Mouse (Mus musculus) limb, embryonic 15.5 days (tissue): Measurements from ENCODE around the gene Sorbs1. TPM values are rescaled to one million over a fixed set of nuclear protein-coding genes. Genes with fewer than 3 reads are reported as not detected.
"Not testable (repeated sequence)": the region's sequence is repeated elsewhere in the genome, so short reads cannot be mapped to it uniquely, and the experiment has no call there.

Experiments used
- ATAC-seq: fragments of 200-750 bp; cut with Nextera tagmentation; 2 replicates; pipeline ENCODE4 v1.8.0; 2017; ENCODE audit warnings: low read depth, moderate TSS enrichment; ENCODE audit not compliant: insufficient number of reproducible peaks, low FRiP score, low TSS enrichment
- H3K27ac ChIP-seq: fragments of 300-500 bp; sonication (generic); 2 replicates; pipeline ENCODE4 v1.5.1; 2015; ENCODE audit warnings: moderate library complexity, mild to moderate bottlenecking, inconsistent platforms
- H3K27me3 ChIP-seq: fragments of 300-500 bp; sonication (generic); 2 replicates; pipeline ENCODE4 v1.6.1; 2015; ENCODE audit warnings: inconsistent platforms
- H3K36me3 ChIP-seq: fragments of 300-500 bp; sonication (generic); 2 replicates; pipeline ENCODE4 v1.6.1; 2015; ENCODE audit warnings: inconsistent platforms
- H3K4me1 ChIP-seq: fragments of 300-500 bp; sonication (generic); 2 replicates; pipeline ENCODE4 v1.6.1; 2015; ENCODE audit warnings: inconsistent platforms
- H3K4me2 ChIP-seq: fragments of 300-500 bp; sonication (generic); 2 replicates; pipeline ENCODE4 v1.6.1; 2015; ENCODE audit warnings: mild to moderate bottlenecking, inconsistent platforms
- H3K4me3 ChIP-seq: fragments of 300-500 bp; sonication (generic); 2 replicates; pipeline ENCODE4 v1.5.1; 2015; ENCODE audit warnings: mild to moderate bottlenecking, inconsistent platforms
- H3K9ac ChIP-seq: fragments of 300-500 bp; sonication (generic); 2 replicates; pipeline ENCODE4 v1.6.1; 2015; ENCODE audit warnings: inconsistent platforms
- H3K9me3 ChIP-seq: fragments of 300-500 bp; sonication (generic); 2 replicates; pipeline ENCODE4 v1.6.1; 2016; ENCODE audit warnings: inconsistent platforms
- WGBS: fragments of 180-500 bp; shearing (Covaris S2); methylation state at CpG from one replicate; pipeline ENCODE4 v1.1.7; 2015; 5-methylcytosine and 5-hydroxymethylcytosine counted together
- polyA plus RNA-seq: library from polyadenylated mRNA; unstranded; fragments of >200 nt; fragmentation: Nextera tagmentation; extraction: Ambion mirVana; gene quantifications from 2 replicates; pipeline ENCODE4 v1.2.1, GENCODE M21; 2015

The Sorbs1 gene
- 45.6 and 58.9 TPM in 2 replicates for polyA plus RNA-seq

GRCm38 (mm10) chr19:40513632-40514078, at the start of gene Sorbs1:
Gene Sorbs1, minus strand, starts transcription at chr19:40513779.
- peaks cover 24% of the 10 kb centered on the region; the same call in 1 of the 2 replicates for H3K4me1 ChIP-seq
- peak within 1 kb of the TSS; percentile 88 for H3K27ac ChIP-seq
- H3K9me3 ChIP-seq: no peaks in the 10 kb centered on the region
- under 1% methylated on average over 51 of the region's 51 CpGs for WGBS
- H3K27me3 ChIP-seq: no peaks in the 10 kb centered on the region
- H3K36me3 ChIP-seq: no peaks in the 10 kb centered on the region
- peak within 1 kb of the TSS; percentile 54 for H3K9ac ChIP-seq
- peak; percentile 98 for ATAC-seq
- H3K4me2 ChIP-seq: peak within 1 kb of the TSS; percentile 87
- H3K4me3 ChIP-seq: peak within 1 kb of the TSS; percentile 61

GRCm38 (mm10) chr19:40561521-40561920, 47.9 kb upstream of the Sorbs1 start:
- not testable (repeated sequence) for H3K4me2 ChIP-seq, H3K9ac ChIP-seq, H3K27me3 ChIP-seq, H3K9me3 ChIP-seq, H3K4me3 ChIP-seq, H3K27ac ChIP-seq, H3K4me1 ChIP-seq, ATAC-seq
- 56% methylated on average over 12 of the region's 31 CpGs for WGBS
- H3K36me3 ChIP-seq: peaks cover 66% of the 10 kb centered on the region

- Histone ChIP-seq H3K36me3 (peaks cover 64% of the 10 kb centered on the region), H3K9me3 (no peaks in the 10 kb centered on the region), H3K9ac (no peak overlapping the region), H3K4me3 (no peak overlapping the region), H3K27me3 (no peaks in the 10 kb centered on the region), H3K4me2 (no peak overlapping the region), H3K27ac (no peak overlapping the region), H3K4me1 (no peaks in the 10 kb centered on the region)
- ATAC-seq: no peak
- 45% methylated on average over 7 of the region's 7 CpGs for WGBS
Observed at GRCm38 (mm10) chr19:40556029-40556428, 42.5 kb upstream of the Sorbs1 start.

GRCm38 (mm10) chr19:40555136-40555535, 41.6 kb upstream of the Sorbs1 start:
- H3K36me3 ChIP-seq: peaks cover 69% of the 10 kb centered on the region
- H3K4me3 ChIP-seq: no peak overlapping the region
- no peaks in the 10 kb centered on the region for H3K4me1 ChIP-seq
- H3K4me2 ChIP-seq: no peak overlapping the region
- no peaks in the 10 kb centered on the region for H3K9me3 ChIP-seq
- no peak overlapping the region for H3K9ac ChIP-seq
- ATAC-seq: no peak
- H3K27ac ChIP-seq: no peak overlapping the region
- no peaks in the 10 kb centered on the region for H3K27me3 ChIP-seq
- 86% methylated on average over 8 of the region's 8 CpGs for WGBS

- WGBS: 89% methylated on average over 11 of the region's 11 CpGs
- no peaks in the 10 kb centered on the region for H3K27me3 ChIP-seq
- no peak overlapping the region for H3K9ac ChIP-seq
- H3K4me2 ChIP-seq: no peak overlapping the region
- H3K27ac ChIP-seq: no peak overlapping the region
- no peak for ATAC-seq
- H3K36me3 ChIP-seq: peaks cover 69% of the 10 kb centered on the region
- 0 out of 2 replicates have a peak, but pooled peaks cover 3% of the 10 kb centered on the region for H3K4me1 ChIP-seq
- no peaks in the 10 kb centered on the region for H3K9me3 ChIP-seq
- no peak overlapping the region for H3K4me3 ChIP-seq
Observed at GRCm38 (mm10) chr19:40554343-40554742, 40.8 kb upstream of the Sorbs1 start.

GRCm38 (mm10) chr19:40553849-40554248, 40.3 kb upstream of the Sorbs1 start:
- ATAC-seq: no peak
- Histone ChIP-seq H3K36me3 (peaks cover 69% of the 10 kb centered on the region), H3K4me1 (0 out of 2 replicates have a peak, but pooled peaks cover 8% of the 10 kb centered on the region), H3K4me2 (no peak overlapping the region), H3K9ac (no peak overlapping the region), H3K27ac (no peak overlapping the region), H3K27me3 (no peaks in the 10 kb centered on the region), H3K9me3 (no peaks in the 10 kb centered on the region), H3K4me3 (no peak overlapping the region)
- 87% methylated on average over 6 of the region's 6 CpGs for WGBS

GRCm38 (mm10) chr19:40553014-40553789, 39.6 kb upstream of the Sorbs1 start:
- peaks cover 67% of the 10 kb centered on the region for H3K36me3 ChIP-seq
- 89% methylated on average over 14 of the region's 14 CpGs for WGBS

GRCm38 (mm10) chr19:40549516-40550135, 36.0 kb upstream of the Sorbs1 start:
- ATAC-seq: no peak
- no peak overlapping the region for H3K27ac ChIP-seq
- WGBS: 54% methylated on average over 6 of the region's 6 CpGs

More at GRCm38 (mm10) chr19:40553014-40553789, 39.6 kb upstream of the Sorbs1 start:
- Histone ChIP-seq H3K27ac (no peak overlapping the region), H3K9ac (no peak overlapping the region), H3K27me3 (no peaks in the 10 kb centered on the region), H3K4me2 (no peak overlapping the region), H3K9me3 (no peaks in the 10 kb centered on the region), H3K4me1 (0 out of 2 replicates have a peak, but pooled peaks cover 9% of the 10 kb centered on the region), H3K4me3 (no peak overlapping the region)
- ATAC-seq: no peak

GRCm38 (mm10) chr19:40548796-40549515, 35.4 kb upstream of the Sorbs1 start:
- Histone ChIP-seq H3K27me3 (no peaks in the 10 kb centered on the region), H3K27ac (no peak overlapping the region), H3K4me3 (no peak overlapping the region), H3K4me1 (0 out of 2 replicates have a peak, but pooled peaks cover 9% of the 10 kb centered on the region), H3K9me3 (no peaks in the 10 kb centered on the region), H3K4me2 (no peak overlapping the region), H3K36me3 (peaks cover 28% of the 10 kb centered on the region), H3K9ac (no peak overlapping the region)
- WGBS: 38% methylated on average over 5 of the region's 5 CpGs
- ATAC-seq: no peak

More at GRCm38 (mm10) chr19:40549516-40550135, 36.0 kb upstream of the Sorbs1 start:
- Histone ChIP-seq H3K4me1 (0 out of 2 replicates have a peak, but pooled peaks cover 9% of the 10 kb centered on the region), H3K36me3 (peaks cover 34% of the 10 kb centered on the region), H3K4me3 (no peak overlapping the region), H3K4me2 (no peak overlapping the region), H3K9me3 (no peaks in the 10 kb centered on the region), H3K9ac (no peak overlapping the region), H3K27me3 (no peaks in the 10 kb centered on the region)

GRCm38 (mm10) chr19:40548386-40548785, 34.8 kb upstream of the Sorbs1 start:
- no peak overlapping the region for H3K9ac ChIP-seq
- 66% methylated on average over 6 of the region's 6 CpGs for WGBS

GRCm38 (mm10) chr19:40544856-40545255, 31.3 kb upstream of the Sorbs1 start:
- Histone ChIP-seq H3K4me1 (0 out of 2 replicates have a peak, but pooled peaks cover 9% of the 10 kb centered on the region), H3K36me3 (no peaks in the 10 kb centered on the region), H3K27ac (no peak overlapping the region), H3K27me3 (no peaks in the 10 kb centered on the region), H3K4me2 (no peak overlapping the region), H3K9ac (no peak overlapping the region), H3K4me3 (no peak overlapping the region), H3K9me3 (no peaks in the 10 kb centered on the region)
- ATAC-seq: no peak
- 5% methylated on average over 3 of the region's 3 CpGs for WGBS

More at GRCm38 (mm10) chr19:40548386-40548785, 34.8 kb upstream of the Sorbs1 start:
- no peak overlapping the region for H3K4me3 ChIP-seq
- peaks cover 22% of the 10 kb centered on the region for H3K36me3 ChIP-seq
- no peak for ATAC-seq
- no peaks in the 10 kb centered on the region for H3K27me3 ChIP-seq
- H3K4me2 ChIP-seq: no peak overlapping the region
- no peak overlapping the region for H3K27ac ChIP-seq
- H3K9me3 ChIP-seq: no peaks in the 10 kb centered on the region
- H3K4me1 ChIP-seq: 0 out of 2 replicates have a peak, but pooled peaks cover 9% of the 10 kb centered on the region
